Mouse (Mus musculus): Measurements from ENCODE around the gene Slc9a3. TPM values are rescaled to one million over a fixed set of nuclear protein-coding genes. Genes with fewer than 3 reads are reported as not detected.

Gene Slc9a3
- total and polyA plus RNA-seq, 3 experiments: 0.04 TPM; not detected in 2

Other genes starting within 250 kb of the Slc9a3 start
- gene Trip13, start 183.7 kb upstream of the Slc9a3 start, total RNA-seq (2012; rRNA removed): 44.1 and 48.9 TPM in 2 replicates
- gene Trip13, start 183.7 kb upstream of the Slc9a3 start, polyA plus RNA-seq (2012; ENCODE audit: insufficient read depth in 1 of 2, insufficient read length in 2 of 2, low read depth in 1 of 2, low replicate concordance in 2 of 2, missing spikeins in 1 of 2): 10 to 100 TPM in 1 of 2 experiments, not detected in 1; 55.3 TPM
- gene Brd9, start 183.6 kb upstream of the Slc9a3 start, total RNA-seq (2012; rRNA removed): 19.0 and 21.4 TPM in 2 replicates
- 10 to 100 TPM in 1 of 2 experiments, not detected in 1; 29.2 TPM for gene Brd9, start 183.6 kb upstream of the Slc9a3 start, polyA plus RNA-seq (2012; ENCODE audit: insufficient read depth in 1 of 2, insufficient read length in 2 of 2, low read depth in 1 of 2, low replicate concordance in 2 of 2, missing spikeins in 1 of 2)
- gene Zdhhc11, start 157.6 kb upstream of the Slc9a3 start, total RNA-seq (2012; rRNA removed): not detected in 2 replicates
- gene Zdhhc11, start 157.6 kb upstream of the Slc9a3 start, polyA plus RNA-seq (2012; ENCODE audit: insufficient read depth in 1 of 2, insufficient read length in 2 of 2, low read depth in 1 of 2, low replicate concordance in 2 of 2, missing spikeins in 1 of 2): not detected
- not detected in 2 replicates for gene Tppp, start 112.0 kb upstream of the Slc9a3 start, total RNA-seq (2012; rRNA removed)
- gene Tppp, start 112.0 kb upstream of the Slc9a3 start, polyA plus RNA-seq (2012; ENCODE audit: insufficient read depth in 1 of 2, insufficient read length in 2 of 2, low read depth in 1 of 2, low replicate concordance in 2 of 2, missing spikeins in 1 of 2): under 1 TPM in 1 of 2 experiments, not detected in 1; 0.04 TPM
- 2.2 and 3.9 TPM in 2 replicates for gene Cep72, start 59.2 kb upstream of the Slc9a3 start, total RNA-seq (2012; rRNA removed)
- 1 to 10 TPM in 1 of 2 experiments, not detected in 1; 7.0 TPM for gene Cep72, start 59.2 kb upstream of the Slc9a3 start, polyA plus RNA-seq (2012; ENCODE audit: insufficient read depth in 1 of 2, insufficient read length in 2 of 2, low read depth in 1 of 2, low replicate concordance in 2 of 2, missing spikeins in 1 of 2)
- 23.3 and 24.2 TPM in 2 replicates for gene Exoc3, start 87.3 kb downstream of the Slc9a3 start, total RNA-seq (2012; rRNA removed)
- 100 to 1,000 TPM in 1 of 2 experiments, 10 to 100 TPM in 1; 35.4 to 145 TPM for gene Exoc3, start 87.3 kb downstream of the Slc9a3 start, polyA plus RNA-seq (2012; ENCODE audit: insufficient read depth in 1 of 2, insufficient read length in 2 of 2, low read depth in 1 of 2, low replicate concordance in 2 of 2, missing spikeins in 1 of 2)
- gene Ahrr, start 170.9 kb downstream of the Slc9a3 start, total RNA-seq (2012; rRNA removed): not detected in 2 replicates
- under 1 TPM in 1 of 2 experiments, not detected in 1; 0.01 TPM for gene Ahrr, start 170.9 kb downstream of the Slc9a3 start, polyA plus RNA-seq (2012; ENCODE audit: insufficient read depth in 1 of 2, insufficient read length in 2 of 2, low read depth in 1 of 2, low replicate concordance in 2 of 2, missing spikeins in 1 of 2)
- gene Pdcd6, start 196.1 kb downstream of the Slc9a3 start, total RNA-seq (2012; rRNA removed): 134 and 142 TPM in 2 replicates
- 100 to 1,000 TPM in 1 of 2 experiments, not detected in 1; 106 TPM for gene Pdcd6, start 196.1 kb downstream of the Slc9a3 start, polyA plus RNA-seq (2012; ENCODE audit: insufficient read depth in 1 of 2, insufficient read length in 2 of 2, low read depth in 1 of 2, low replicate concordance in 2 of 2, missing spikeins in 1 of 2)
- gene Sdha, start 228.8 kb downstream of the Slc9a3 start, total RNA-seq (2012; rRNA removed): 145 and 151 TPM in 2 replicates
- 100 to 1,000 TPM in 1 of 2 experiments, 10 to 100 TPM in 1; 68.6 to 214 TPM for gene Sdha, start 228.8 kb downstream of the Slc9a3 start, polyA plus RNA-seq (2012; ENCODE audit: insufficient read depth in 1 of 2, insufficient read length in 2 of 2, low read depth in 1 of 2, low replicate concordance in 2 of 2, missing spikeins in 1 of 2)
- gene Ccdc127, start 228.9 kb downstream of the Slc9a3 start, total RNA-seq (2012; rRNA removed): 28.7 and 33.6 TPM in 2 replicates
- 10 to 100 TPM in 1 of 2 experiments, not detected in 1; 30.2 TPM for gene Ccdc127, start 228.9 kb downstream of the Slc9a3 start, polyA plus RNA-seq (2012; ENCODE audit: insufficient read depth in 1 of 2, insufficient read length in 2 of 2, low read depth in 1 of 2, low replicate concordance in 2 of 2, missing spikeins in 1 of 2)
- 0.08 and 0.10 TPM in 2 replicates for gene Lrrc14b, start 242.5 kb downstream of the Slc9a3 start, total RNA-seq (2012; rRNA removed)
- gene Lrrc14b, start 242.5 kb downstream of the Slc9a3 start, polyA plus RNA-seq (2012; ENCODE audit: insufficient read depth in 1 of 2, insufficient read length in 2 of 2, low read depth in 1 of 2, low replicate concordance in 2 of 2, missing spikeins in 1 of 2): not detected